17 mouse cellular contexts compared by ENCODE assay signal in the genomic region with DNA sequence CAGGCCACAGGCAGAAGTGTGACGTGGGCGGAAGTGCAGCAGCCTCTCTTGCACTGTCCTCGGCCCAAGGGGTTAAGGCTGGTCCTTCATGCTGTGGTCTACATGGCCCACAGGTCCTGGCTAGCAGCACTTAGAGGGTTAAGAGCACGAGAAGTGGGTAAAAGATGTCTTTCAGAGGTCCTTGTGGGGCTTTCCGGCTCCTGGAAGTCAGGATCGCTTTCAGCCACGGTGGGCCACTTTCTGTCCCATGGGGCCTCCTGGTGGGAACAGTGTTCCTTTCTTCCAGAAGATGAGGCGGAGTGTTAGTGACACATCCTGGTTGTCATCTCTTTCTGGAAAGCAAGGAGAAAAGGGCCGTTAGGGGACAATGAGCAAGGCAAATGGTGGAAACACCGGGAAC.
"Had no signal": no experiment of that assay in that cellular context is flagged by ENCODE, and none has a peak within 500 bp of the region (broad histone marks: within the 10 kb centered on the region; RNA-seq: fewer than 3 reads in every experiment).

No protein-coding gene starts in this region.

- H3K9me3 ChIP-seq: neural tube, embryonic 12.5 days; neural tube, embryonic 13.5 days; neural tube, embryonic 15.5 days; stomach, embryonic 15.5 days had no signal

- H3K9ac ChIP-seq: neural tube, embryonic 12.5 days; neural tube, embryonic 13.5 days; neural tube, embryonic 15.5 days; stomach, embryonic 15.5 days had no signal

- H3K4me3 ChIP-seq: neural tube, embryonic 12.5 days; neural tube, embryonic 13.5 days; neural tube, embryonic 15.5 days; stomach, embryonic 15.5 days had no signal

- H3K27ac ChIP-seq: neural tube, embryonic 12.5 days; neural tube, embryonic 13.5 days; neural tube, embryonic 15.5 days; stomach, embryonic 15.5 days; stomach, postnatal 0 days had no signal

- H3K27me3 ChIP-seq: neural tube, embryonic 12.5 days; neural tube, embryonic 13.5 days; neural tube, embryonic 15.5 days; stomach, embryonic 15.5 days had no signal

- DNase-seq: retina, postnatal 1 day; right cerebral cortex, adult 18-20 months; right cerebral cortex, postnatal 14 days; right cerebral cortex, postnatal 25 days; right cerebral cortex, postnatal 4 days; spleen, adult 18-20 months; thymus, adult 18-20 months; thymus, adult 2 months; thymus, postnatal 14 days; thymus, postnatal 25 days; thymus, postnatal 36 days; thymus, postnatal 4 days had no signal

- H3K4me1 ChIP-seq: neural tube, embryonic 12.5 days; stomach, embryonic 15.5 days had no signal

- H3K4me2 ChIP-seq: neural tube, embryonic 12.5 days; neural tube, embryonic 13.5 days; neural tube, embryonic 15.5 days; stomach, embryonic 15.5 days had no signal

- H3K36me3 ChIP-seq: neural tube, embryonic 12.5 days; neural tube, embryonic 13.5 days; neural tube, embryonic 15.5 days; stomach, embryonic 15.5 days had no signal
